Mouse (Mus musculus) thymus, adult 2 months (tissue): ENCODE measurements around the gene Hp1bp3.

Experiments
- CTCF ChIP-seq: fragments of 200-500 bp; IDR thresholded peaks from 2 replicates; pipeline ENCODE4 v1.5.1; 2012; ENCODE audit warnings: mild to moderate bottlenecking, control low read depth, low read length, moderate library complexity, borderline replicate concordance; ENCODE audit not compliant: control insufficient read depth, poor library complexity, insufficient read depth; ENCODE audit errors: extremely low read depth
- POLR2A ChIP-seq: fragments of 200-500 bp; IDR thresholded peaks from 2 replicates; pipeline ENCODE4 v1.6.1; 2012; ENCODE audit warnings: mild to moderate bottlenecking, low read length, control low read depth, moderate library complexity; ENCODE audit not compliant: control insufficient read depth, poor library complexity, insufficient read depth; ENCODE audit errors: extremely low read depth

DNA sequence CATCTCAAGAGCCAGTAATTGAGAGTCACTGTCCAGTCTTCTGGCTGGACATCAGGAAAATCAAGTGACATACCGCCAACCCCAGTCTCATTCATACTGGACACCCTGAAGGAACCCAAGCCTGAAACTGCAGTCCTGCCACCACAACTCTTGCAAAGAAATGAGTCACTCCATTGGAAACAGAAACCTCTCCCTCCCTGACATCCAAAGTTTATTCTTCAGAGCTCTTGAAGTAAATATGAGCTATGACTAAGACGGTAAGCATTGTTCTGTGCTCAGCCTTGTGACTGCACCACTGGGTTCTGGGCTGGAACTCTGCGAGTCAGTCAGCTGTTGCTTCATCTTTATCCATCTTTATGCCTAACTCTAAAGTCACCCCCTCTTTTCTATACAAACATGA is 2.2 kb upstream of the Hp1bp3 start:
- TF ChIP-seq CTCF, result no peak
- TF ChIP-seq POLR2A, result no peak
